Mouse (Mus musculus): Measurements from ENCODE around the gene Smok2a. TPM values are rescaled to one million over a fixed set of nuclear protein-coding genes. Genes with fewer than 3 reads are reported as not detected.
"Not testable (repeated sequence)": the region's sequence is repeated elsewhere in the genome, so short reads cannot be mapped to it uniquely, and the experiment has no call there.

The Smok2a gene
- total and polyA plus RNA-seq, 3 experiments: not detected

- H3K9me3 ChIP-seq (replicated peaks; ENCODE audit: insufficient read depth, low read length); H3K27me3 ChIP-seq (ENCODE audit: control insufficient read depth in 1 of 2, insufficient read depth in 2 of 2, low read length in 2 of 2); H3K4me1 ChIP-seq (ENCODE audit: control insufficient read depth in 1 of 2, insufficient read depth in 2 of 2, low read length in 2 of 2); H3K79me2 ChIP-seq (ENCODE audit: control insufficient read depth, insufficient read depth, low read length, poor library complexity); H3K4me3 ChIP-seq (ENCODE audit: control insufficient read depth in 1 of 2, insufficient read depth in 1 of 2, low read depth in 2 of 2, low read length in 2 of 2); DNase-seq (ENCODE audit: low read depth, low spot score); H3K27ac ChIP-seq (ENCODE audit: control insufficient read depth, low read depth, low read length); H3K9ac ChIP-seq (ENCODE audit: control insufficient read depth, low read depth, low read length, poor library complexity, severe bottlenecking); H3K36me3 ChIP-seq (ENCODE audit: control insufficient read depth in 1 of 2, insufficient read depth in 2 of 2, low read length in 2 of 2): not testable (repeated sequence)
Measured at GRCm38 (mm10) chr17:13196486-13196885, 24.5 kb upstream of the Smok2a start.

GRCm38 (mm10) chr17:13198812-13199211 is 22.2 kb upstream of the Smok2a start:
- DNase-seq (ENCODE audit: low read depth, low spot score); H3K4me1 ChIP-seq (ENCODE audit: control insufficient read depth in 1 of 2, insufficient read depth in 2 of 2, low read length in 2 of 2); H3K4me3 ChIP-seq (ENCODE audit: control insufficient read depth in 1 of 2, insufficient read depth in 1 of 2, low read depth in 2 of 2, low read length in 2 of 2); H3K9ac ChIP-seq (ENCODE audit: control insufficient read depth, low read depth, low read length, poor library complexity, severe bottlenecking); H3K79me2 ChIP-seq (ENCODE audit: control insufficient read depth, insufficient read depth, low read length, poor library complexity); H3K27ac ChIP-seq (ENCODE audit: control insufficient read depth, low read depth, low read length); H3K9me3 ChIP-seq (replicated peaks; ENCODE audit: insufficient read depth, low read length); H3K36me3 ChIP-seq (ENCODE audit: control insufficient read depth in 1 of 2, insufficient read depth in 2 of 2, low read length in 2 of 2); H3K27me3 ChIP-seq (ENCODE audit: control insufficient read depth in 1 of 2, insufficient read depth in 2 of 2, low read length in 2 of 2): not testable (repeated sequence)

- H3K9ac ChIP-seq (ENCODE audit: control insufficient read depth, low read depth, low read length, poor library complexity, severe bottlenecking); H3K9me3 ChIP-seq (replicated peaks; ENCODE audit: insufficient read depth, low read length); H3K36me3 ChIP-seq (ENCODE audit: control insufficient read depth in 1 of 2, insufficient read depth in 2 of 2, low read length in 2 of 2); H3K79me2 ChIP-seq (ENCODE audit: control insufficient read depth, insufficient read depth, low read length, poor library complexity); H3K4me1 ChIP-seq (ENCODE audit: control insufficient read depth in 1 of 2, insufficient read depth in 2 of 2, low read length in 2 of 2); DNase-seq (ENCODE audit: low read depth, low spot score); H3K27ac ChIP-seq (ENCODE audit: control insufficient read depth, low read depth, low read length); H3K27me3 ChIP-seq (ENCODE audit: control insufficient read depth in 1 of 2, insufficient read depth in 2 of 2, low read length in 2 of 2); H3K4me3 ChIP-seq (ENCODE audit: control insufficient read depth in 1 of 2, insufficient read depth in 1 of 2, low read depth in 2 of 2, low read length in 2 of 2): not testable (repeated sequence)
Measured at GRCm38 (mm10) chr17:13199880-13200409, 21.0 kb upstream of the Smok2a start.

GRCm38 (mm10) chr17:13201551-13201950 is 19.4 kb upstream of the Smok2a start:
- not testable (repeated sequence) for H3K4me3 ChIP-seq (ENCODE audit: control insufficient read depth in 1 of 2, insufficient read depth in 1 of 2, low read depth in 2 of 2, low read length in 2 of 2); H3K27me3 ChIP-seq (ENCODE audit: control insufficient read depth in 1 of 2, insufficient read depth in 2 of 2, low read length in 2 of 2); H3K9ac ChIP-seq (ENCODE audit: control insufficient read depth, low read depth, low read length, poor library complexity, severe bottlenecking); H3K36me3 ChIP-seq (ENCODE audit: control insufficient read depth in 1 of 2, insufficient read depth in 2 of 2, low read length in 2 of 2); H3K9me3 ChIP-seq (replicated peaks; ENCODE audit: insufficient read depth, low read length); H3K4me1 ChIP-seq (ENCODE audit: control insufficient read depth in 1 of 2, insufficient read depth in 2 of 2, low read length in 2 of 2); H3K79me2 ChIP-seq (ENCODE audit: control insufficient read depth, insufficient read depth, low read length, poor library complexity); H3K27ac ChIP-seq (ENCODE audit: control insufficient read depth, low read depth, low read length); DNase-seq (ENCODE audit: low read depth, low spot score)

- not testable (repeated sequence) for DNase-seq (ENCODE audit: low read depth, low spot score); H3K4me1 ChIP-seq (ENCODE audit: control insufficient read depth in 1 of 2, insufficient read depth in 2 of 2, low read length in 2 of 2); H3K27me3 ChIP-seq (ENCODE audit: control insufficient read depth in 1 of 2, insufficient read depth in 2 of 2, low read length in 2 of 2); H3K79me2 ChIP-seq (ENCODE audit: control insufficient read depth, insufficient read depth, low read length, poor library complexity); H3K36me3 ChIP-seq (ENCODE audit: control insufficient read depth in 1 of 2, insufficient read depth in 2 of 2, low read length in 2 of 2); H3K9me3 ChIP-seq (replicated peaks; ENCODE audit: insufficient read depth, low read length); H3K9ac ChIP-seq (ENCODE audit: control insufficient read depth, low read depth, low read length, poor library complexity, severe bottlenecking); H3K27ac ChIP-seq (ENCODE audit: control insufficient read depth, low read depth, low read length); H3K4me3 ChIP-seq (ENCODE audit: control insufficient read depth in 1 of 2, insufficient read depth in 1 of 2, low read depth in 2 of 2, low read length in 2 of 2)
Measured at GRCm38 (mm10) chr17:13202453-13203107, 18.4 kb upstream of the Smok2a start.

- H3K27me3 ChIP-seq (ENCODE audit: control insufficient read depth in 1 of 2, insufficient read depth in 2 of 2, low read length in 2 of 2); H3K36me3 ChIP-seq (ENCODE audit: control insufficient read depth in 1 of 2, insufficient read depth in 2 of 2, low read length in 2 of 2); DNase-seq (ENCODE audit: low read depth, low spot score); H3K9ac ChIP-seq (ENCODE audit: control insufficient read depth, low read depth, low read length, poor library complexity, severe bottlenecking); H3K4me1 ChIP-seq (ENCODE audit: control insufficient read depth in 1 of 2, insufficient read depth in 2 of 2, low read length in 2 of 2); H3K27ac ChIP-seq (ENCODE audit: control insufficient read depth, low read depth, low read length); H3K9me3 ChIP-seq (replicated peaks; ENCODE audit: insufficient read depth, low read length); H3K79me2 ChIP-seq (ENCODE audit: control insufficient read depth, insufficient read depth, low read length, poor library complexity); H3K4me3 ChIP-seq (ENCODE audit: control insufficient read depth in 1 of 2, insufficient read depth in 1 of 2, low read depth in 2 of 2, low read length in 2 of 2): not testable (repeated sequence)
Measured at GRCm38 (mm10) chr17:13205247-13205646, 15.7 kb upstream of the Smok2a start.

Measured in MEL (cell line).